Mouse (Mus musculus) heart, postnatal 36 days (tissue): Measurements from ENCODE around the gene Nuf2. TPM values are rescaled to one million over a fixed set of nuclear protein-coding genes. Genes with fewer than 3 reads are reported as not detected.

Experiments
- DNase-seq, 2 experiments: peaks; one replicate each; pipeline ENCODE4 v3.0.0; 2021 to 2022
- intact Hi-C: fragments of 180-260 bp; cut with DNase I; formaldehyde crosslinking; loops from one replicate; pipeline ENCODE4 v1.15.1; 2025
- total RNA-seq, 2 experiments: library from RNA; stranded (reverse); gene quantifications; 2 replicates each; pipeline ENCODE4 v1.2.3; 2021

The Nuf2 gene
- total RNA-seq, 2 experiments from 2014 or later, result 0.78 to 0.87 TPM

- no peak for DNase-seq
- intact Hi-C loops, result no loop called here
These were observed 48.5 kb downstream of the Nuf2 start for GRCm38 (mm10) chr1:169482596-169483335.

- intact Hi-C loops, result no loop called here
- no peak for DNase-seq
These were observed 60.1 kb downstream of the Nuf2 start for GRCm38 (mm10) chr1:169471185-169471584.

GRCm38 (mm10) chr1:169467791-169468190, 63.5 kb downstream of the Nuf2 start:
- intact Hi-C loops, result no loop called here

GRCm38 (mm10) chr1:169462386-169463115, 68.7 kb downstream of the Nuf2 start:
- DNase-seq, result no peak
- intact Hi-C loops, result no loop called here

More at GRCm38 (mm10) chr1:169467791-169468190, 63.5 kb downstream of the Nuf2 start:
- no peak for DNase-seq

GRCm38 (mm10) chr1:169459071-169459782, 72.0 kb downstream of the Nuf2 start:
- peak; percentile 46 to 49 for DNase-seq
- intact Hi-C loops, result loop anchor here (2.0 to 5.0 kb wide), 5 partner anchors 112 to 1517 kb away; no protein-coding TSS in a partner anchor

Other genes with a start within 250 kb of the Nuf2 start
- 100 to 1,000 TPM; 287 to 332 TPM for gene Rgs5, start 124.0 kb upstream of the Nuf2 start, total RNA-seq
- 10 to 100 TPM; 13.4 to 18.3 TPM for gene Rgs4, start 216.2 kb upstream of the Nuf2 start, total RNA-seq